Mouse (Mus musculus): Measurements from ENCODE around the gene Tmem117. TPM values are rescaled to one million over a fixed set of nuclear protein-coding genes. Genes with fewer than 3 reads are reported as not detected.

Tmem117 gene
- polyA plus RNA-seq, 1 experiment, result 9.1 TPM

DNA sequence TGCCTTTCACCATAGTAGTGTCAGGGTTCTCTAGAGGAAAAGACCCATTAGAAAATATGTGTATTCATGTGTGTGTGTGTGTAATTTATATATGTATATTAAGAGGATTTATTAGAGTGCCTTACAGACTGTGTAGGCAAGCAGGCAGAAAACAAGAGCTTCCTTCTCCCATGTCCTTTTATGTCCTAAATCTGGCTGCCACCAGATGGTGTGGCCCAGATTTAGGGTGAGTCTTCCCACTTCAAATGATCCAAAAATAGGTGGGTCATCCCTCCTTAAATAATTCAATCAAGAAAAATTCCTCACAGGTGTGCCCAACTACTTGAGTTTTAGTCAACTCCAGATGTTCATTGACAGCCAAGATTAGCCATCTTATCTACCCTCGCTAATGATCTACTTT is 439.0 kb downstream of the Tmem117 start:
- TF ChIP-seq CTCF (IDR thresholded peaks at IDR 0.05; ENCODE audit: borderline replicate concordance, insufficient read depth, low read depth, low read length), result no peak
- no peak for TF ChIP-seq POLR2A (IDR thresholded peaks at IDR 0.05; ENCODE audit: borderline replicate concordance, insufficient read depth, low read length)
- WGBS, result 86% methylated on average over 1 of the region's 1 CpGs
- Histone ChIP-seq H3K4me3 (replicated peaks; ENCODE audit: insufficient read depth, low read depth, low read length) (no peak overlapping the region), H3K27ac (ENCODE audit: insufficient read depth, low read length) (no peak overlapping the region; the same call in 1 of the 2 replicates), H3K27me3 (ENCODE audit: control insufficient read depth, insufficient read depth, low read length) (no peaks in the 10 kb centered on the region), H3K4me1 (ENCODE audit: control insufficient read depth, insufficient read depth, low read length) (peaks cover 8% of the 10 kb centered on the region; the same call in 1 of the 2 replicates)
- peak in 1 of 2 experiments; percentile 76 for DNase-seq

DNA sequence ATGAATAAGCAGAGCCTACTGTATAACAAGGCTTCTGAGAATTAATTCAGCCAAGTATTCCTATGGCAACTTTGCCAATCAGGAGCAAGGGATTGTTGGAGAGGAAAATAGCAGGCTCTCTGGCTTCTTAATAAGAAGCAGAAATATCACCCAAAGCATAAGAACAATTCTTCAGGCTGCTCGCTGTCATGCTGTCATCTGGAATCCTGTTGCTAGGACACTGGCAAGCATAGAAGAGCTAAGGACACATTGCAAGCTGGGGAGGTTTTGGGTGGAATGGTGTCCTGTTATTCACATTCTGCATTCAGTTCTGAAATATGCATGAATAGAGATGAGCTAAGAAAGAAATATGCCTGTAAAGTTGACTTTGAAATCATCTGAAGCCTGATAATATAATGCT is 439.8 kb downstream of the Tmem117 start:
- no peaks in the 10 kb centered on the region for H3K27me3 ChIP-seq (ENCODE audit: control insufficient read depth, insufficient read depth, low read length)
- TF ChIP-seq POLR2A (IDR thresholded peaks at IDR 0.05; ENCODE audit: borderline replicate concordance, insufficient read depth, low read length), result no peak
- no peak for TF ChIP-seq CTCF (IDR thresholded peaks at IDR 0.05; ENCODE audit: borderline replicate concordance, insufficient read depth, low read depth, low read length)
- H3K4me1 ChIP-seq (ENCODE audit: control insufficient read depth, insufficient read depth, low read length), result peaks cover 8% of the 10 kb centered on the region; the same call in 1 of the 2 replicates
- no peak overlapping the region for H3K4me3 ChIP-seq (replicated peaks; ENCODE audit: insufficient read depth, low read depth, low read length)
- H3K27ac ChIP-seq (ENCODE audit: insufficient read depth, low read length), result peak overlapping the region; percentile 39; the same call in 1 of the 2 replicates
- WGBS, result 67% methylated on average over 1 of the region's 1 CpGs
- no peak for DNase-seq

DNA sequence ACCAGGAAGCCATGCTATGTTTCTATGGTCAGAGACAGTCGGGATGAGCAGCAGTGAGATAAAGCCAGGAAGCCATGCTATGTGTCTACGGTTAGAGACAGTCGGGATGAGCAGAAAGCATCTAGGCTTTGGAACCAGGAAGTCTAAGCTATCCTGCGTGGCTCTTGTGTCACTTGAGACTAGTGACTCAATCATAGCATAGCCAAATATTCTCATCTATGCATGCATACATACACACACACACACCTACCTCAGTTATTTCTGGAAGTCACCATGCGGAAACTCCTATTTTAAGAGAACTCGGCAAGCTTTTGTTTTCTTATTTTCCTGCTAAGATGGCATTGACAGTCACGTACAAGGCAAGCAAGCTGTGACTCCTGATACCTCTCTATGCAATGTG is 441.8 kb downstream of the Tmem117 start:
- Histone ChIP-seq H3K27me3 (ENCODE audit: control insufficient read depth, insufficient read depth, low read length) (no peaks in the 10 kb centered on the region), H3K4me1 (ENCODE audit: control insufficient read depth, insufficient read depth, low read length) (peaks cover 11% of the 10 kb centered on the region; the same call in 1 of the 2 replicates), H3K4me3 (replicated peaks; ENCODE audit: insufficient read depth, low read depth, low read length) (no peak overlapping the region), H3K27ac (ENCODE audit: insufficient read depth, low read length) (no peak overlapping the region)
- whole genome bisulfite sequencing, result 95% methylated on average over 7 of the region's 7 CpGs
- no peak for DNase-seq
- TF ChIP-seq CTCF (IDR thresholded peaks at IDR 0.05; ENCODE audit: borderline replicate concordance, insufficient read depth, low read depth, low read length) (no peak), POLR2A (IDR thresholded peaks at IDR 0.05; ENCODE audit: borderline replicate concordance, insufficient read depth, low read length) (no peak)

DNA sequence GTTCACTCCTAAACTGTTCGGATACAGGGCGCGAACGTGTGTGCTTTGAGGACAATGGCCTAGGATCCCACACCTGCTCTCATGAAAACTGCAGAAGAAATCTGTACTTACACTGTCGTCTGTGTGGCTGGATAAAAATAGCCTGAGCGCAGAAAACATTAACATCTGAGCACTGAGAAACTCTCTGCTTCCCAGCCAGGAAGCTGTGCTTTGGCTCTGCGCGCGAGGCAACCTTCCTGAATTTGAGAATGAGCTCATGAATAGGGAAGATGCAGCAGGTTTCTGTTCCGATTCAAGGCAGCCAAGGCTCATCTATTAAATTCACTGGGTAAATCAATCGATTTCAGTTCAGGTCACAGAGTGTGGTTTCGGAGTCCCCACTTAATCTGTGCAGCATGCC is 446.3 kb downstream of the Tmem117 start:
- no peak overlapping the region for H3K27ac ChIP-seq (ENCODE audit: insufficient read depth, low read length)
- 45% methylated on average over 12 of the region's 12 CpGs for WGBS
- H3K4me3 ChIP-seq (replicated peaks; ENCODE audit: insufficient read depth, low read depth, low read length), result no peak overlapping the region
- no peak for TF ChIP-seq CTCF (IDR thresholded peaks at IDR 0.05; ENCODE audit: borderline replicate concordance, insufficient read depth, low read depth, low read length)
- TF ChIP-seq POLR2A (IDR thresholded peaks at IDR 0.05; ENCODE audit: borderline replicate concordance, insufficient read depth, low read length), result no peak
- H3K27me3 ChIP-seq (ENCODE audit: control insufficient read depth, insufficient read depth, low read length), result no peaks in the 10 kb centered on the region
- peak; percentile 47 to 50 for DNase-seq
- H3K4me1 ChIP-seq (ENCODE audit: control insufficient read depth, insufficient read depth, low read length), result 0 out of 2 replicates have a peak, but pooled peaks cover 3% of the 10 kb centered on the region

DNA sequence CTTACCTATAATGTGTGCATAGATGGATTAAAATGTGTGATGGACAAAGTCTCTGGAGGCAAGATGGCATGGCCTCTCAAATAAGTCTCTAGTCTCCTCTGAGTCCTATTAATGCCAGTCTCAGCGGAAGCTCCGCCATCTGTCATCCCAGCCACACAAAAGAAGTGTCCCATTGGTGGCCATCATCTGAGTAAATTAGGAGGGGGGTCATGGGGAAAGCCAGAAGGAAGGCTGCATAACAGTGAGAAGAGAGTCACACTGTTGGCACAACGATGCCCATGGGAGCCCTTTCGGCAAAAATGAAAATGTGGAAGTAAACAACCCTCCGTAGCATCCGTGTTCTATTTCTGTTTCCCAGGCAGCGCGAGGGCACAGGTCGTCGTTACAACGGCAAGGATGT is 452.6 kb downstream of the Tmem117 start:
- Histone ChIP-seq H3K27me3 (ENCODE audit: control insufficient read depth, insufficient read depth, low read length) (no peaks in the 10 kb centered on the region), H3K4me3 (replicated peaks; ENCODE audit: insufficient read depth, low read depth, low read length) (no peak overlapping the region), H3K4me1 (ENCODE audit: control insufficient read depth, insufficient read depth, low read length) (peaks cover 2% of the 10 kb centered on the region), H3K27ac (ENCODE audit: insufficient read depth, low read length) (no peak overlapping the region)
- no peak for TF ChIP-seq CTCF (IDR thresholded peaks at IDR 0.05; ENCODE audit: borderline replicate concordance, insufficient read depth, low read depth, low read length)
- TF ChIP-seq POLR2A (IDR thresholded peaks at IDR 0.05; ENCODE audit: borderline replicate concordance, insufficient read depth, low read length), result no peak
- peak in 1 of 2 experiments; percentile 26 for DNase-seq
- 55% methylated on average over 11 of the region's 11 CpGs for WGBS

DNA sequence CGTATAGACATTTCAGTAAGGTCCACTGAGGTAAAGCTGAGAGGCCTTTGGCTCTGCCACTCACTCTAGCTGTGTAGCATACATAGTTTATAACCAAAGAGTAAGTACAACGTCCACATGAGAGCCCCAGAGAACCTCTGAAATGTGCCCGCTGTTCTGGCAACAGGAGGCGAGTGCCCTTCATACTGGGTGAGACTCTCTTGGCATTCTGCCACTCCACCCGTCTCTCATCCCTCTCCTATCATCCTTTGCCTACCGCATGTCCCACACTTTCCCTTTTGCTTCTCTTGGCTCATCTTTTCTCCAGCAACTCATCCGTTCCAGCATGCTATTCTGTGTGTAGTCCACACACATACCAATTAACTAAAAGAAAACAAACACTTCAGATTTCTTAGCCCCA is 456.9 kb downstream of the Tmem117 start:
- Histone ChIP-seq H3K27ac (ENCODE audit: insufficient read depth, low read length) (no peak overlapping the region), H3K4me1 (ENCODE audit: control insufficient read depth, insufficient read depth, low read length) (peaks cover 2% of the 10 kb centered on the region), H3K4me3 (replicated peaks; ENCODE audit: insufficient read depth, low read depth, low read length) (no peak overlapping the region), H3K27me3 (ENCODE audit: control insufficient read depth, insufficient read depth, low read length) (no peaks in the 10 kb centered on the region)
- DNase-seq, result peak; percentile 60 to 64
- WGBS, result 23% methylated on average over 7 of the region's 7 CpGs
- TF ChIP-seq POLR2A (IDR thresholded peaks at IDR 0.05; ENCODE audit: borderline replicate concordance, insufficient read depth, low read length) (no peak), CTCF (IDR thresholded peaks at IDR 0.05; ENCODE audit: borderline replicate concordance, insufficient read depth, low read depth, low read length) (no peak)

DNA sequence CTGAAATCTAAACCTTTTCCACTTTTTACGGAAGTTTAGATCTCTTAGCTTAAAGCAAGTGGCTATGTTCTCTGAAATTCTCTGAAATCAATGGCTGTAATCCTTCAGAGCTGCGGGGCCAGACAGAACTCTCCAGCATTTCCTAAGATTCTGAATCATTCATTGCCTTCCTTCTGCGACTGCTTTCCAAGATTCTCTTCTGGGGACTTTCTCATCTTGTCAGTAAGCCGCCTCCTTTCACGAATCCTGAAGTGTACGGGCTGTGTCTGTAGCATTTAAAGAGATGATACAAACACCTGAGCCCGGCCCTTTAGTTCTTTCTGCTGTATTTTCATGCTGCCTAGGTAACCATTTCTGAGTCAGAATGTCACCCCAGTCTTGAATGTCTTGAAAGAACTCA is 471.1 kb downstream of the Tmem117 start:
- no peak for TF ChIP-seq CTCF (IDR thresholded peaks at IDR 0.05; ENCODE audit: borderline replicate concordance, insufficient read depth, low read depth, low read length)
- no peak for TF ChIP-seq POLR2A (IDR thresholded peaks at IDR 0.05; ENCODE audit: borderline replicate concordance, insufficient read depth, low read length)
- WGBS, result over 99% methylated on average over 7 of the region's 7 CpGs
- Histone ChIP-seq H3K4me1 (ENCODE audit: control insufficient read depth, insufficient read depth, low read length) (no peaks in the 10 kb centered on the region), H3K4me3 (replicated peaks; ENCODE audit: insufficient read depth, low read depth, low read length) (no peak overlapping the region), H3K27ac (ENCODE audit: insufficient read depth, low read length) (no peak overlapping the region), H3K27me3 (ENCODE audit: control insufficient read depth, insufficient read depth, low read length) (no peaks in the 10 kb centered on the region)
- no peak for DNase-seq

DNA sequence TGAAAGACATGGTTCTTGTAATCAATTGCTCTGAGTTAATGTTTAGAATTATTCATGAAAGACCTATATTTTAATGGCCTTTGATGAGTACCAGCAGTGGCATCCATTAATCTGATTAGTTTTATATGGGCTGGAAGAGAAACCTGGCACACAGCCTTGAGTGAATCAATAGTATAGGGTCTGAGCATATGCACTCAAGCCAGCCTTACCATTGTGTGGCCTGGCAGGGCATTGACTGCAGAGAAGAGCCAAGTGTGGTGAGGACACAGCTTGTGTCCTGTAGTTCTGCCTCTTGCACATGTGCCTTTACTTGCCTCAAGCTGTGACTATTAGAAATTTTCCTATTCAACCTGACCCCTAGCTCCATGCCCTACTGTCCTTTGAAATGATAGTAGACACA is 472.5 kb downstream of the Tmem117 start:
- H3K4me3 ChIP-seq (replicated peaks; ENCODE audit: insufficient read depth, low read depth, low read length), result no peak overlapping the region

More for the DNA sequence above, 472.5 kb downstream of the Tmem117 start:
- Histone ChIP-seq H3K27me3 (ENCODE audit: control insufficient read depth, insufficient read depth, low read length) (no peaks in the 10 kb centered on the region), H3K27ac (ENCODE audit: insufficient read depth, low read length) (no peak overlapping the region), H3K4me1 (ENCODE audit: control insufficient read depth, insufficient read depth, low read length) (no peaks in the 10 kb centered on the region)
- no peak for DNase-seq
- TF ChIP-seq CTCF (IDR thresholded peaks at IDR 0.05; ENCODE audit: borderline replicate concordance, insufficient read depth, low read depth, low read length) (no peak), POLR2A (IDR thresholded peaks at IDR 0.05; ENCODE audit: borderline replicate concordance, insufficient read depth, low read length) (no peak)

Data from cerebellum, adult 2 months (tissue).